Mouse (Mus musculus) gastrocnemius, adult 8-10 months (tissue): ENCODE measurements around the gene Dynll1. TPM values are rescaled to one million over a fixed set of nuclear protein-coding genes. Genes with fewer than 3 reads are reported as not detected.

ENCODE experiments used
- DNase-seq, 2 experiments: peaks; one replicate each; pipeline ENCODE4 v3.0.0; 2022; ENCODE audit warnings: low spot score in 2 of 2
- total RNA-seq, 4 experiments: library from RNA; stranded (reverse); gene quantifications; 2 replicates each; pipeline ENCODE4 v1.2.4; 2022

Dynll1 gene
- 10 to 100 TPM; 37.7 to 68.0 (median 49.9) TPM for total RNA-seq

GRCm38 (mm10) chr5:115300792-115301614 is at the start of gene Dynll1:
Dynll1 (minus strand) TSS chr5:115300999.
- DNase-seq = peak; percentile 97 to 98

DNA sequence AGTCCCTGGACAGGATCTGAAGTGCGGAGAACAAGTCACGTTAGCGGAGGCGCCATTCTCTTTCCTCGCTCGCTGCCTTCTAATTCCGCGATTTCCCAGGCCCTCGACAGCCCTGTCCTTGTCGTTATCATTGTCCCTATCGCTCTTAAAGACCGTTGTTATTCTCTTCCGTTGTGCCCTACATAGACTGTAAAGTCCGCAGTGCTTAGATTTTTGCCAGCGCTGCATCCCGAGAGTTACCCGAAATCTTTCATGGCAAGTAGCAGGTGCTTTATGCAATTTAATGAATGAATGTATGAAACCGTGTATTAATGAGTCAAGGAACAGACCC is 48.4 kb upstream of the Dynll1 start:
- no peak for DNase-seq

- DNase-seq = peak; percentile 96 to 98
Observed at GRCm38 (mm10) chr5:115348546-115349224, 47.9 kb upstream of the Dynll1 start, which contains the start of gene Cox6a1. Cox6a1 (minus strand) TSS chr5:115348981.

- DNase-seq = peak; percentile 62 to 75
Observed at GRCm38 (mm10) chr5:115347564-115347963, 46.8 kb upstream of the Dynll1 start.

DNA sequence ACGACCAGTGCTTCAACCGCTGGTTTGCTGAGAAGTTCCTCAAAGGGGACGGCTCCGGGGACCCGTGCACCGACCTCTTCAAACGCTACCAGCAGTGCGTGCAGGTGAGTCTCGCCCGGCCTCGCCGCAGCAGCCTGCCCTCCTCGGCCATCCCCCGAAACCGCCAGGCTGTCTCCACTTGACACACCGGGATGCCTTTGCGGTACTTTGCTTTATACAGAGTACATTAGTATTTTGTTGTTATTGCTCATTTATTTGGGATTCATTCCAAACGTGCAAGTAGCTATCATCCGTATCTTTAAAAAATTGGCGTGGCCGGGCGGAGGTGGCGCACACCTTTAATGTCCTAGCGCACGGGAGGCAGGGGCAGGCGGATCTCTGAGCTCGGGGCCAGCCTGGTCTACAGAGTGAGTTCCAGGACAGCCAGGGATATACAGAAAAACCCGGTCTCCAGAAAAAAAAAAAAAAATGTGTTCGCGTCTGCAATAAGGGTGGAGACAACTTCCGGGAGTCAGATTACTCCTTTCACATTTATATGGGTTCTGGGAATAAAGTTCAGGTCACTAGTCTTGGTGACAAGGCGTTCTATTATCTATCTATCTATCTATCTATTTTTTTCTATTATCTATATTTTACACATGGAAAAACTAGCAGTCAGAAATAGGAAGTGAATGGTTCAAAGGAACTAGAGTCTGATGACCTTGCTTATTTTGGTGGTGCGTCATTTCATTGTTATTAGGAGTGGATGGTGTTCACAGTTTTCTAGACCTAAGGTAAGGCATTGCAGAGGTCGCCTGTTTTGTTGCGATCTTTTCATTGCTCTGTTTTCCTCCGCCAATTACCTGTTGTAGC is 40.7 kb upstream of the Dynll1 start:
- DNase-seq = no peak

DNA sequence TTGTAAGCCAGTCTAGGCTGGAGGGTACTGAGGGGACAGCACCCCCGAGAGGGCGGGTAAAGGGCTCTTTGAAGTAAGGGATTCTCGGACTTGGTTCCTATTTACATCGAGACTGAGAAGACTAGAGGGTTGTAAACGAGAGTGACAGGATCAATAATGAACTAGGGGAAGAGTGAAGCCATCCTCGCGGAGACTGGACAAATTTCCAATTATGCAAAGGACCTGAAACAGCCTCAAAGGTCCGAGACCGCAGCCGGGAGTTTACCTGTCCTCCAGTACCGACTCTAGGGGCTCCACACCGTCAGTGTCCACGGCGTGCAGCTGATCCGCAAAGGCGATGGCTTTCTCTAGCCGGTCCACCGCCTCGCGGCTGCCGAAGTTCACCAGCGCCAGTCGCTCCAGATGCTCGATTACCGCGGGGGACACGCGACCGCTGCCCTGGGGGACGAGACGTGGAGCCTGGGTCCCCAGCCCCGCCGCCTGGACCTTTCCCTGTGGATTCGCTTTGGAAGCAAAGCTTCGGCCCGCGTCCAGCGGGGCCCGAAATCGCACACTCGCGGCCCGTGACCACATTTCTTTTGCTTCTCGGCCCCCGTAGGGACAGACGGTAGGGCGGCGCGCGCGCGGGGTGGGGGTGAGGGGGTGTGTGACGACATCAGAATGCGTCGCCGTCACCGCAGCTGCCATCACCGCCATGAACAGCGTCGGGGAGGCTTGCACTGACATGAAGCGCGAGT is 39.9 kb upstream of the Dynll1 start, which contains the start of the genes Gatc and Triap1:
TSS of gene Gatc (minus strand) at position 602 of the 737 bp plus-strand sequence.
TSS of gene Triap1 (plus strand) at position 649 of the 737 bp plus-strand sequence.
- DNase-seq = peak; percentile 72 to 78

DNA sequence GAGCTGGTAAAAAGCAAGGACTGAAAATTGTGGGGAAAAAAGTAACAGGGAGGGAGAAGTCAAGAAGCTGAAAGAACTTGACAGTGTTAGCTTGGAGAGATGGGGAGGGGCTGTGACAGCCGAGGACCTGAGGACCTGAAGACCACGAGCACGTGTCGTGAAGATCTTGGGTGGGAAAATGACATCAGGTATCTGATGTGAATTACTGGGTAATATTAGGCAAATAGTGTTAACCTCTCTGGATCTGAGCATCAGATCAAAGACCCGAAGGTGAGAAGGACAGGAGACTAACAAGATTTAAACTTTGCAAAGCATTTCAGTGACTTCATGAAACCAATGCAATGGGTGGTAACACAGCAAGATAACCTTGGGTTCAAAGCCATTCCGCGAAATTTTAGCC is 39.2 kb upstream of the Dynll1 start:
- DNase-seq = no peak

- no peak for DNase-seq
Observed at GRCm38 (mm10) chr5:115333626-115334025, 32.8 kb upstream of the Dynll1 start.

GRCm38 (mm10) chr5:115330955-115331354 is 30.2 kb upstream of the Dynll1 start:
- no peak for DNase-seq

GRCm38 (mm10) chr5:115327610-115328548 is 27.1 kb upstream of the Dynll1 start:
- DNase-seq = no peak

GRCm38 (mm10) chr5:115326875-115327609 is 26.2 kb upstream of the Dynll1 start, which contains the start of gene Srsf9:
Srsf9 (plus strand) TSS chr5:115327177.
- peak; percentile 93 for DNase-seq

- no peak for DNase-seq
Observed at GRCm38 (mm10) chr5:115326256-115326831, 25.5 kb upstream of the Dynll1 start.

GRCm38 (mm10) chr5:115319004-115319940 is 18.5 kb upstream of the Dynll1 start:
- DNase-seq = peak; percentile 50 to 57

DNA sequence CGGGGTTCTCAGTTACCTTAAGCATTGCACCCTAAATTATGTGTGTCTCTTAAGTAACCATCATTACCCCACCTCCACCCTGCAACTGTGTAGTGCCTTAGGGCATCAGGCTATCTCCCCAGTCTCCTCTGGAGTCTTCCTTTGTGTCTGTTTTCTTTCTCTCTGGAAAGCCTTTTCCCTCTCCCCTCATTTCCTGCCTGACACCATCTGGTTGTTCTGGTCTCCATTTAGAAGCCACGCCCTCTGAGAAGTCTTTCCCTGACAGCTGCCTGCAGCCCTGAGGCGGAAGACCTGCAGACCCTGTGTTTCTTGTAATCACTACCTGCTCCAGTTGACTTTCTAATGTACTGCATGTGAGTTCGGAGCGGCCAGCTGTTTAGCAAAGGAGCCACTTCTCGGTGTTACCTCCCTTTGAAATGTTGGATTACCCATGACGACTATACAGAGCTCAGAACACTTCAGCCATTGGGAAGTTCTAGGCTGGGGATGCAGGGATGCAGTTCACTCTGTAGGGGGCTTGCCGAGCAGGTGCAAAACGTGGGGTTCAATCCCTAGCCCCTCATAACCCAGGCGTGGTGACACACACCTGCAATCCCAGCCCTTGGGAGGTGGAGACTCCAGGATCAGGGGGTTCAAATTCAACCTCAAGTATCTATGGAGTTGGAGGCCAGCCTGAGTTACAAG is 17.0 kb upstream of the Dynll1 start:
- DNase-seq = no peak

GRCm38 (mm10) chr5:115316968-115317644 is 16.3 kb upstream of the Dynll1 start:
- DNase-seq = no peak

GRCm38 (mm10) chr5:115313668-115313943 is 12.8 kb upstream of the Dynll1 start:
- no peak for DNase-seq
